Mouse (Mus musculus): ENCODE results near the gene Matn3.
A peak's percentile ranks its signal among the peaks of the same experiment; 100 is the strongest.

Matn3 gene

GRCm38 (mm10) chr12:8936210-8936609 lies 11.5 kb upstream of the Matn3 start:
- DNase-seq (ENCODE audit: low spot score): peak; percentile 48

DNA sequence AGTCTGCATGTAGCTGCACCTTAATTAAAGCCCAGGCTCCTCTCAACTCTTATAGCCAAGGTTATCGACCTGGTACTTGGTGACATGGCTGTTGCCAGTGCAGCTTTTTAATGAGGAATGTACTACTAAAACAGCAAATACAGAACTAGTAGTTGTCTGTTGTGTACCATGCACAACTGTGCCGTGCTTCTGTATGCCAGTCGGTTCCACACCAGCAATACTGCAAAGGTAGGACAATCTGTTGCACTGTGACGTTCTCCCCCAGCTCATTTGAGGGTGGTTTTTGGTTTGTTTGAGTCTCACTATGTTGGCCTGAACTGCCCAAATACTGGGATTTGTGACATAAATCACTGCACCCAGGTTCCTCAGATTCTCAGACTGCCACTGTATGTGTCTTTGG lies 8.2 kb upstream of the Matn3 start:
- no peak for DNase-seq (ENCODE audit: low spot score)

- no peak for DNase-seq (ENCODE audit: low spot score)
Observed at GRCm38 (mm10) chr12:8940011-8941005, 7.4 kb upstream of the Matn3 start.

DNA sequence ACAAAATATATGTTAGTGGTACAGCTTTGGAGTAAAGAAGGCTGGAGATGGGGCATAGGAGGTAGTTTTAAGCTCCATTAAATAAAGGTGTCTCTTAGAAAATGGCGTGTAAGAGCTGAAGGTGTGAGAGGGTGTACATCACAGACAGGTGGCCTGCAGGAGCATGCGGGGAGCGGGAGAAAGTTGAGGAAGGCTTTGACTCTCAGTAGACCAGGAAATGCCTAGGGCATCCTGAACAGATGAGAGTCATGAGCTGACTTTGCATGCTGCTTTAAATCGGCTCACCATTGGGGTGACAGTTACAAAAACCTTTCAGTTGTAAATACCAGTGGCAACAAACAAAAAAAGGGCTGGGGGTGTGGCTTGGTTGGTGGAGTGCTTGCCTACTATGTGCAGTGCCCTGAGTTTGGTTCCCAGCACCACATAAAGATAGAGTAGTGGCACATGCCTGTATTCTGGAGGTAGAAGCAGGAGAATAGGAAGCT lies 6.6 kb upstream of the Matn3 start:
- no peak for DNase-seq (ENCODE audit: low spot score)

- no peak for DNase-seq (ENCODE audit: low spot score)
Observed at GRCm38 (mm10) chr12:8941699-8942392, 5.9 kb upstream of the Matn3 start.

GRCm38 (mm10) chr12:8947163-8947562 lies 566 bp upstream of the Matn3 start:
- no peak for DNase-seq (ENCODE audit: low spot score)

- DNase-seq (ENCODE audit: low spot score): no peak
Observed at GRCm38 (mm10) chr12:8953136-8953535, 5.4 kb downstream of the Matn3 start.

GRCm38 (mm10) chr12:8954161-8954561 lies 6.4 kb downstream of the Matn3 start:
- DNase-seq (ENCODE audit: low spot score): no peak

DNA sequence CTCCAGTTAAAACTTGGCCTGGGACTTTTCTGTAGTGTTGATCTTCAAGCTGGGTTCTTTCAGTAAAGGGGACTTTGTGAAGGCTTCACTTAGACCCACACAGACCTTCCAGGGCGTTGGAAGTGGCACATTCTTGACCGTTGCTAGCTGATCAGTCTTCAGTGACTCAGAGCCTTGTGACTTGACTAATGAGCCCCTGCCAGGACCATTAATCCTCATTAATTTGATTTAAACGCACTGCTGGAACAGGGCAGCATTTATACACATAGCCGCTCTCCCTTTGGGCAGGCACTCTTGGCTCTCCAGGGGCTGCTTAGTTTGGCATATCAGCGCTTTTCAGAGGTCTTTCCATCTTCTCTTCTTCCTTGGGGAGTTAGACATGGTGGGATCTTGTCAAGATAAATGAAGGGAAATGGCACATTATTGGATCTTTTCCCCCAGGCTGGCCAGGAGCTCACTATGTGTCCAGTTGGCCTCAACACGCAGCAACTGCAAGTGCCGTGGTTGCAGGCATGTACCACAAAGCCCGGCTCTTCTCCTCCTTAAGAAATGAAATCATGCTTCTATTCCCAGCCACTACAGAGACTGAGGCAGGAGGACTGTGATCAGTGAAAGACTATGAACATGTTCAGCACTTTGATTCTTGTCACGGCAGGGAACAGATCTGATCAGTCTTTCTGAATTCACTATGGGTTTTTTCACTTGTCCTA lies 14.0 kb downstream of the Matn3 start:
- DNase-seq (ENCODE audit: low spot score): no peak

DNA sequence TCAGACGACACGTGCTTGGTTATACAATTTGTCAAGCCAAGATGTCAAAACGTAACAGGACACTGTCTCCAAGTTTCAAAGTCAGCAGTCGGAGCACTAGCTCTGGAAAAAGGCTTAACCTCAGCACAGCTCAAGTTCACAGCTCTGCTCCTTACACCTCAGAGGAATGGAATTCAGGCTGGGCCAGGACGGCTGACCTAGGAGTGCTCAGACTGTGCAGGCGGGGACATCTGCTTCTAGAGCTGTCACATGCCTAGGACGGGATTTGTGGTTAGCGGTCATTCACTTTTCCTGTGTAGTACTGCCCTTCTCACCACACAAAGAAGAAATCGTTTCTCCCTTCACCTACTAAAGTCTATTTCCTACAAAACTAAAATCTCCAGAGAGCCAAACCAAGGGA lies 22.1 kb downstream of the Matn3 start:
- peak; percentile 81 for DNase-seq (ENCODE audit: low spot score)

GRCm38 (mm10) chr12:8973820-8974465 lies 26.2 kb downstream of the Matn3 start, which contains the start of gene Wdr35:
TSS of gene Wdr35 (plus strand) at chr12:8973892.
- peak; percentile 93 for DNase-seq (ENCODE audit: low spot score)

DNA sequence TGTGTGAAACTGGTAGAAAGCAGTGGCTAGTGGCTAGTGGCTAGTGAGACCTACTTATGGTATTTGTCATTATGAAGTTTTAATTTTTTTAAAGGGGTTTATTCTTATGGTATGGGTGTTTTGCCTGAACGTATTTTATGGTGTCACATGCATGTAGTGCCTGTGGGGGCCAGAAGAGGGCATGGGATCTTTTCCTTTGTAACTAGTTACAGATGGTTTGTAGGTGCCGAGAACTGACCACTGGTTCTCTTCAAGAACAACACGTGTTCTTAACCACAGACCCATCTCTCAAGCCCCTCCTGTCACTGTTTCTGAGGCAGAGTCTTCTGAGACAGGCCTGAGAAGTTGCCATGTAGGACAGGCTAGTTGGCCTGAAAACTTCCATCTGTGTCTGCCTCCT lies 27.3 kb downstream of the Matn3 start:
- DNase-seq (ENCODE audit: low spot score): no peak

- DNase-seq (ENCODE audit: low spot score): no peak
Observed at GRCm38 (mm10) chr12:8993231-8993630, 45.5 kb downstream of the Matn3 start.

DNA sequence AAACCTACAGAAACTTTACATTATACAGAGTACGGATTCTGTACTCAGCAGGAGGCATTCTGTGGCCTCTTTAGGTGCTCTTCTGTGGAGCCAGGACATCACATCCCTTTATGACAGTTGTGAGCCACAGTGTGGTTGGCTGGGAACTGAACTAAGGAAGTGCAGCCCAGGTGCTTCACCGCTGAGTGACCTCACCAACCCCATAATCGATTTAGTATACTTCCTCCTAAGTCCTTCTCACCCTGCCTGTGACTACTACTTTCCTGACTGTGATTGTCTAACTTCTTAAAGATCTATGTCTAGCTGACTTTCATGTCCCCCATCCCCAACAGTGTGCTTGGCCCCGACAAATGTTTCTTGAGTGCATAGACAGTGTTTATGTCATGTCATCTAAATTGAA lies 50.6 kb downstream of the Matn3 start:
- DNase-seq (ENCODE audit: low spot score): no peak

DNA sequence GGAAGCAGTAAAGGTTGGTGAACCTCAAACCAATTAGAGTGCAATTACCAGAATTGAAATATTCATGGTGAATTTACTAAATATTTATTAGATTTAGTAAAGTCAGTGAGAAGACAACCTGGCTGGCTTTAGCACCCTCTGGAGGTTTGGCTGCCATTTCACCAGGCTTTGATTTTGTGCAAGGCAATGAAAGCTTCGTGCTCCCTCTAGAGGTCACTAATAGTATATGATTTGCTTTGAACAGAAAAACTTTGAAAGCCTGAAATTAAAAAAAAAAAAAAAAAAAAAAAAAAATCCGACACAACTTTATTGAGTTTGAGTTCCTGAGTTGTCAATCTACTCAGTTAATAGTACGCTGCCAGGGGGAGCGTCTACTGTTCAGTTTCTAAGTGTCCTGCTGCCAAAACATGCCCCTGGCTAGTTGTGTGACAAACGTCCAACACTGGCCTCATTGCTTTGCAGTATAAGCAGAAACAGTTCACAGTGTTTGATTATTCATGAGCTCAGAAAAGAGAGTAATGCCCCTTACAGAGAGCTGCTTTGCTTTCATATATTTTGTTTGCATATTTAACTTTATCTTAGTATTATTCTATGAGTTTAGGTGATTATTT lies 54.4 kb downstream of the Matn3 start:
- DNase-seq (ENCODE audit: low spot score): peak; percentile 92

- no peak for DNase-seq (ENCODE audit: low spot score)
Observed at GRCm38 (mm10) chr12:9007146-9007545, 59.4 kb downstream of the Matn3 start.

GRCm38 (mm10) chr12:9007811-9008210 lies 60.1 kb downstream of the Matn3 start:
- no peak for DNase-seq (ENCODE audit: low spot score)

DNA sequence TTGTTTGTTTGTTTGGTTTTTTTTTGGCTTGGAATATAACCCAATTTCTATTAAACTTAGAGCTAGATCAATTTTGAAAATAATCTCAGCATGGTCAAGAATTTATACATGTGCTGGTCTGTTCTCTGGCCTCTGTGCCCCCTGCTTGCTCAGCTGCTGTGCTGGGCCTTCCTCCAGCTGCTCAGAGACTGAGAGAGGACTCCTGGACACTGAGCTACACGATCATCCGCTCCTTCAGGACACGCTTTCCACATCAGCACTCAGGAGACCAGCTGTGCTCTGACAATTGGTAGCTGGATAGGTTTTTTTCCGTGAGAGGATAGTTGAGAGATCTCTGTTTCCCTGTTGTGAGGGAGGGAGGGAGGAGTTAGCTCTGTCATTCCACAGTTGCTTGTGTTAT lies 62.6 kb downstream of the Matn3 start:
- no peak for DNase-seq (ENCODE audit: low spot score)

GRCm38 (mm10) chr12:9016376-9016775 lies 68.6 kb downstream of the Matn3 start:
- no peak for DNase-seq (ENCODE audit: low spot score)

DNA sequence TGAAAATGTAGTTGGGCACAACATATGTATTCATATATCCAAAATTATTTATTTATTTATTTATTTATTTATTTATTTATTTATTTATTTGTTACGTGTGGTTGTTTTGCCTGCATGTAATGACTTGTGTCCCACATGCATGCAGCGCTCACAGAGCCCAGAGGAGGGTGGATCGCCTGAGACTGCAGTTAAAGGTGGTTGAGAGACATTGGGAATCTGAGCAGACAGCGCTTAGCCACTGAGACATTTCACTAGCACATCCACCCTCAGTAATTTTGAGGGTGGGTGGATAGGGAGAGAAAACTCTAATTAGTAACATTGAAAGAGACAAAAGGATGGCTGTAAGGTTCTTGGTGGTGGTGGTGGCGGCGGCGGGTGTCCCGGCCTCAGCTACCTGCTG lies 72.7 kb downstream of the Matn3 start:
- no peak for DNase-seq (ENCODE audit: low spot score)

DNA sequence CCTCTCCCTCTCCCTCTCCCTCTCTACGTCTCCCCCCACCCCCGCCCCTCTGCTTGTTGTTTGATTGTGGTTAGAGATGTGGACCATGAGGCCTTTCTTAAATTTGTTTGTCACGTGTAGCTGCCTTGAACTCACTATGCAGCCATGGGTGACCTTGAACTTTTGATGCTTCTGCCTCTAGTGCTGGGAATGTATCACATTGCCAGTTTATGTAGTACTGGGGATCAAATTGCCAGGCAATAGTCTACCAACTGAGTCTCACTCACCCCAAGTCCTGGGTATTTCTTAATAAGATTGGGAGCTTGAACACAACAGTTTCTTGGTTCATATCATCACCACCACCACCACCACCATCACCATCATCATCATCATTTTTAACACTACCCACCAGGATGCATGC lies 73.3 kb downstream of the Matn3 start:
- no peak for DNase-seq (ENCODE audit: low spot score)
